Mouse (Mus musculus): Measurements from ENCODE around the gene Zmiz1.

DNA sequence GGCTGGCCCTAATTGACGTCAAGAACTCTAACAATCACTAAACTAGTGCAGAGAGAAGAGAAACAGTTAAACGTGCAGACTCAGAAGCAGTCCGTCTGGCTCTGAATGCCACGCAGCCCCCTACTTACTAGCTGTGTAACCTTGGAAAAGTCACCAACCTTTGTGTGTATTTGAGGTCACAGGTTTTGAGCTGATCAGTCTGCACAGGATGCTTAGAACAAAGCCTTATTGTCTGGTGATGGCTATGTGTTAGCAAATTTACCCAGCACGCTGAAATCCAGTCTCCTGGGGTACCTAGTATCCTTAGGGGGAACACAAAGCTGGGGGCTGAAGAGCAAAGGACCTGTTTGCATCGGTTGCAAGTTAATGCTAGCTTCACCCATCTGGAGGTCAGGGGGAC lies 133.5 kb downstream of the Zmiz1 start:
- TF ChIP-seq CTCF (IDR thresholded peaks at IDR 0.05; ENCODE audit: borderline replicate concordance, insufficient read depth, low read depth, low read length) (no peak), POLR2A (IDR thresholded peaks at IDR 0.05; ENCODE audit: borderline replicate concordance, insufficient read depth, low read length) (no peak)

Measured in cerebellum, adult 2 months (tissue).